Mouse (Mus musculus) olfactory bulb, adult 2 months (tissue): Measurements from ENCODE around the gene Fcho2.
A peak's percentile ranks its signal among the peaks of the same experiment; 100 is the strongest.

ENCODE experiments used
- CTCF ChIP-seq: fragments of 200-500 bp; IDR thresholded peaks from 2 replicates; pipeline ENCODE4 v1.5.1; 2012; ENCODE audit warnings: low read depth, mild to moderate bottlenecking, low read length, moderate library complexity; ENCODE audit not compliant: insufficient read depth
- POLR2A ChIP-seq: fragments of 200-500 bp; IDR thresholded peaks from 2 replicates; pipeline ENCODE4 v1.6.1; 2012; ENCODE audit warnings: mild to moderate bottlenecking, low read depth, low read length, moderate library complexity; ENCODE audit not compliant: insufficient read depth

GRCm38 (mm10) chr13:98815147-98815785 lies at the start of gene Fcho2:
- no peak; the same call in 1 of the 2 replicates for TF ChIP-seq POLR2A
- TF ChIP-seq CTCF: peak; percentile 81
